Mouse (Mus musculus) limb, embryonic 13.5 days (tissue): ENCODE measurements around the gene Guca2a. TPM values are rescaled to one million over a fixed set of nuclear protein-coding genes. Genes with fewer than 3 reads are reported as not detected.

Experiments
- ATAC-seq: fragments of 200-750 bp; cut with Nextera tagmentation; 2 replicates; pipeline ENCODE4 v1.8.0; 2017; ENCODE audit warnings: low read depth, moderate number of reproducible peaks, moderate TSS enrichment; ENCODE audit not compliant: low FRiP score
- H3K27ac ChIP-seq: fragments of 300-500 bp; sonication (generic); 2 replicates; pipeline ENCODE4 v1.5.1; 2015; ENCODE audit warnings: inconsistent platforms, mild to moderate bottlenecking, moderate library complexity
- H3K27me3 ChIP-seq: fragments of 300-500 bp; sonication (generic); 2 replicates; pipeline ENCODE4 v1.6.1; 2015; ENCODE audit warnings: mild to moderate bottlenecking, inconsistent platforms
- H3K36me3 ChIP-seq: fragments of 300-500 bp; sonication (generic); 2 replicates; pipeline ENCODE4 v1.6.1; 2015; ENCODE audit warnings: inconsistent platforms, mild to moderate bottlenecking, moderate library complexity
- H3K4me1 ChIP-seq: fragments of 300-500 bp; sonication (generic); 2 replicates; pipeline ENCODE4 v1.6.1; 2015; ENCODE audit warnings: inconsistent platforms
- H3K4me2 ChIP-seq: fragments of 300-500 bp; sonication (generic); replicated peaks from 2 replicates; pipeline ENCODE4 v1.6.1; 2015; ENCODE audit warnings: inconsistent platforms, mild to moderate bottlenecking, moderate library complexity
- H3K4me3 ChIP-seq: fragments of 300-500 bp; sonication (generic); 2 replicates; pipeline ENCODE4 v1.5.1; 2015; ENCODE audit warnings: moderate library complexity, mild to moderate bottlenecking, inconsistent platforms
- H3K9ac ChIP-seq: fragments of 300-500 bp; sonication (generic); 2 replicates; pipeline ENCODE4 v1.6.1; 2015; ENCODE audit warnings: mild to moderate bottlenecking, inconsistent platforms
- H3K9me3 ChIP-seq: fragments of 300-500 bp; sonication (generic); 2 replicates; pipeline ENCODE4 v1.6.1; 2016; ENCODE audit warnings: inconsistent platforms
- WGBS: fragments of 180-500 bp; shearing (Covaris S2); methylation state at CpG from one replicate; pipeline ENCODE4 v1.1.7; 2015; 5-methylcytosine and 5-hydroxymethylcytosine counted together
- polyA plus RNA-seq: library from polyadenylated mRNA; unstranded; fragments of >200 nt; fragmentation: Nextera tagmentation; extraction: Ambion mirVana; gene quantifications from 2 replicates; pipeline ENCODE4 v1.2.1, GENCODE M21; 2015

Gene Guca2a
- polyA plus RNA-seq, 1 experiment from 2014 or later: not detected

- Histone ChIP-seq H3K27ac (no peak overlapping the region), H3K27me3 (no peaks in the 10 kb centered on the region), H3K9ac (no peak overlapping the region), H3K9me3 (peaks cover 7% of the 10 kb centered on the region), H3K36me3 (no peaks in the 10 kb centered on the region), H3K4me2 (no peak overlapping the region), H3K4me1 (no peaks in the 10 kb centered on the region), H3K4me3 (no peak overlapping the region)
- WGBS: 52% methylated on average over 2 of the region's 2 CpGs
- no peak for ATAC-seq
Measured at GRCm38 (mm10) chr4:119658246-119658645, 20.7 kb downstream of the Guca2a start.

GRCm38 (mm10) chr4:119658731-119659130, 21.2 kb downstream of the Guca2a start, which contains the start of gene Guca2b:
Guca2b (minus strand) TSS chr4:119658954.
- H3K36me3 ChIP-seq: no peaks in the 10 kb centered on the region
- no peak for ATAC-seq
- 83% methylated on average over 4 of the region's 4 CpGs for WGBS

GRCm38 (mm10) chr4:119660007-119660406, 22.5 kb downstream of the Guca2a start:
- Histone ChIP-seq H3K9ac (no peak overlapping the region), H3K27me3 (no peaks in the 10 kb centered on the region), H3K4me2 (no peak overlapping the region), H3K36me3 (no peaks in the 10 kb centered on the region), H3K4me3 (no peak overlapping the region), H3K4me1 (no peaks in the 10 kb centered on the region), H3K27ac (no peak overlapping the region), H3K9me3 (no peaks in the 10 kb centered on the region)
- WGBS: 80% methylated on average over 8 of the region's 8 CpGs
- no peak for ATAC-seq

More at GRCm38 (mm10) chr4:119658731-119659130, 21.2 kb downstream of the Guca2a start, which contains the start of gene Guca2b:
- no peak within 1 kb of the TSS for H3K27ac ChIP-seq
- H3K4me3 ChIP-seq: no peak within 1 kb of the TSS
- 0 out of 2 replicates have a peak, but pooled peaks cover 2% of the 10 kb centered on the region for H3K9me3 ChIP-seq
- H3K27me3 ChIP-seq: no peaks in the 10 kb centered on the region
- no peak within 1 kb of the TSS for H3K9ac ChIP-seq
- no peaks in the 10 kb centered on the region for H3K4me1 ChIP-seq
- no peak within 1 kb of the TSS for H3K4me2 ChIP-seq

GRCm38 (mm10) chr4:119662151-119662550, 24.6 kb downstream of the Guca2a start:
- no peaks in the 10 kb centered on the region for H3K4me1 ChIP-seq
- H3K36me3 ChIP-seq: no peaks in the 10 kb centered on the region
- no peak overlapping the region for H3K27ac ChIP-seq
- no peak overlapping the region for H3K4me2 ChIP-seq
- H3K9ac ChIP-seq: no peak overlapping the region
- H3K4me3 ChIP-seq: no peak overlapping the region
- WGBS: 71% methylated on average over 4 of the region's 4 CpGs
- no peaks in the 10 kb centered on the region for H3K27me3 ChIP-seq
- no peaks in the 10 kb centered on the region for H3K9me3 ChIP-seq
- ATAC-seq: no peak

- H3K4me2 ChIP-seq: no peak overlapping the region
- H3K9ac ChIP-seq: no peak overlapping the region
- H3K9me3 ChIP-seq: no peaks in the 10 kb centered on the region
- H3K27ac ChIP-seq: no peak overlapping the region
- H3K4me1 ChIP-seq: no peaks in the 10 kb centered on the region
- H3K36me3 ChIP-seq: no peaks in the 10 kb centered on the region
- no peak overlapping the region for H3K4me3 ChIP-seq
- 85% methylated on average over 7 of the region's 7 CpGs for WGBS
- no peak for ATAC-seq
- H3K27me3 ChIP-seq: no peaks in the 10 kb centered on the region
Measured at GRCm38 (mm10) chr4:119662976-119663375, 25.5 kb downstream of the Guca2a start.

GRCm38 (mm10) chr4:119663409-119664095, 26.0 kb downstream of the Guca2a start:
- no peak for ATAC-seq
- Histone ChIP-seq H3K4me3 (no peak overlapping the region), H3K27me3 (no peaks in the 10 kb centered on the region), H3K4me2 (no peak overlapping the region), H3K9ac (no peak overlapping the region), H3K27ac (no peak overlapping the region), H3K9me3 (no peaks in the 10 kb centered on the region), H3K36me3 (no peaks in the 10 kb centered on the region), H3K4me1 (no peaks in the 10 kb centered on the region)
- WGBS: 91% methylated on average over 14 of the region's 14 CpGs

- Histone ChIP-seq H3K4me1 (no peaks in the 10 kb centered on the region), H3K9me3 (no peaks in the 10 kb centered on the region), H3K4me3 (no peak overlapping the region), H3K36me3 (no peaks in the 10 kb centered on the region), H3K27ac (no peak overlapping the region), H3K27me3 (no peaks in the 10 kb centered on the region), H3K4me2 (no peak overlapping the region), H3K9ac (no peak overlapping the region)
- 92% methylated on average over 2 of the region's 2 CpGs for WGBS
- ATAC-seq: no peak
Measured at GRCm38 (mm10) chr4:119665166-119665565, 27.7 kb downstream of the Guca2a start.

GRCm38 (mm10) chr4:119666116-119666515, 28.6 kb downstream of the Guca2a start:
- Histone ChIP-seq H3K27me3 (no peaks in the 10 kb centered on the region), H3K4me3 (no peak overlapping the region), H3K36me3 (no peaks in the 10 kb centered on the region), H3K9me3 (no peaks in the 10 kb centered on the region), H3K4me1 (no peaks in the 10 kb centered on the region), H3K9ac (no peak overlapping the region), H3K4me2 (no peak overlapping the region), H3K27ac (no peak overlapping the region)
- no peak for ATAC-seq
- 58% methylated on average over 8 of the region's 8 CpGs for WGBS

GRCm38 (mm10) chr4:119667454-119667853, 29.9 kb downstream of the Guca2a start:
- no peaks in the 10 kb centered on the region for H3K4me1 ChIP-seq
- H3K27me3 ChIP-seq: no peaks in the 10 kb centered on the region
- no peak overlapping the region for H3K27ac ChIP-seq
- H3K9ac ChIP-seq: no peak overlapping the region
- 24% methylated on average over 5 of the region's 5 CpGs for WGBS
- H3K4me2 ChIP-seq: no peak overlapping the region
- H3K36me3 ChIP-seq: no peaks in the 10 kb centered on the region
- H3K4me3 ChIP-seq: no peak overlapping the region
- ATAC-seq: no peak
- no peaks in the 10 kb centered on the region for H3K9me3 ChIP-seq

GRCm38 (mm10) chr4:119668185-119668584, 30.7 kb downstream of the Guca2a start:
- no peaks in the 10 kb centered on the region for H3K4me1 ChIP-seq
- H3K9me3 ChIP-seq: no peaks in the 10 kb centered on the region
- 90% methylated on average over 3 of the region's 3 CpGs for WGBS
- H3K4me2 ChIP-seq: no peak overlapping the region
- H3K27ac ChIP-seq: no peak overlapping the region
- H3K27me3 ChIP-seq: no peaks in the 10 kb centered on the region
- H3K4me3 ChIP-seq: no peak overlapping the region
- H3K36me3 ChIP-seq: no peaks in the 10 kb centered on the region
- ATAC-seq: no peak
- no peak overlapping the region for H3K9ac ChIP-seq

GRCm38 (mm10) chr4:119668596-119668995, 31.1 kb downstream of the Guca2a start:
- H3K4me3 ChIP-seq: no peak overlapping the region
- no peaks in the 10 kb centered on the region for H3K4me1 ChIP-seq
- no peaks in the 10 kb centered on the region for H3K9me3 ChIP-seq
- H3K4me2 ChIP-seq: no peak overlapping the region
- H3K27ac ChIP-seq: no peak overlapping the region
- no peaks in the 10 kb centered on the region for H3K27me3 ChIP-seq
- no peak for ATAC-seq
- no peaks in the 10 kb centered on the region for H3K36me3 ChIP-seq
- H3K9ac ChIP-seq: no peak overlapping the region
- WGBS: 70% methylated on average over 4 of the region's 4 CpGs

- no peak for ATAC-seq
- Histone ChIP-seq H3K4me1 (no peaks in the 10 kb centered on the region), H3K4me2 (no peak overlapping the region), H3K4me3 (no peak overlapping the region), H3K27me3 (no peaks in the 10 kb centered on the region), H3K9me3 (no peaks in the 10 kb centered on the region), H3K36me3 (no peaks in the 10 kb centered on the region), H3K9ac (no peak overlapping the region), H3K27ac (no peak overlapping the region)
- 77% methylated on average over 10 of the region's 10 CpGs for WGBS
Measured at GRCm38 (mm10) chr4:119669356-119670209, 32.1 kb downstream of the Guca2a start.
